Mouse (Mus musculus) brain, embryonic 14.5 days (tissue): ENCODE measurements around the gene Neurod6.

ENCODE experiments used
- CTCF ChIP-seq: fragments of 200-500 bp; IDR thresholded peaks from 2 replicates; pipeline ENCODE4 v1.5.1; 2012; ENCODE audit warnings: inconsistent platforms, mild to moderate bottlenecking, moderate library complexity, borderline replicate concordance; ENCODE audit not compliant: insufficient read depth, insufficient read length; ENCODE audit errors: extremely low read depth
- POLR2A ChIP-seq: fragments of 200-500 bp; IDR thresholded peaks from 2 replicates; pipeline ENCODE4 v1.6.1; 2012; ENCODE audit warnings: mild to moderate bottlenecking, inconsistent platforms, borderline replicate concordance; ENCODE audit not compliant: poor library complexity, insufficient read depth, insufficient read length, severe bottlenecking; ENCODE audit errors: extremely low read depth

- TF ChIP-seq POLR2A: no peak
- TF ChIP-seq CTCF: no peak
These were observed 33.2 kb downstream of the Neurod6 start for GRCm38 (mm10) chr6:55647771-55648280.
